Mouse (Mus musculus) adipocyte (in vitro differentiated cells): ENCODE results near the gene Gm26920.
A peak's percentile ranks its signal among the peaks of the same experiment; 100 is the strongest.
"Not testable (repeated sequence)": the region's sequence is repeated elsewhere in the genome, so short reads cannot be mapped to it uniquely, and the experiment has no call there.

Source experiments
- DNase-seq: peaks from one replicate; pipeline ENCODE4 v3.0.0-alpha.2; 2016; ENCODE audit warnings: low spot score

Gene Gm26920

DNA sequence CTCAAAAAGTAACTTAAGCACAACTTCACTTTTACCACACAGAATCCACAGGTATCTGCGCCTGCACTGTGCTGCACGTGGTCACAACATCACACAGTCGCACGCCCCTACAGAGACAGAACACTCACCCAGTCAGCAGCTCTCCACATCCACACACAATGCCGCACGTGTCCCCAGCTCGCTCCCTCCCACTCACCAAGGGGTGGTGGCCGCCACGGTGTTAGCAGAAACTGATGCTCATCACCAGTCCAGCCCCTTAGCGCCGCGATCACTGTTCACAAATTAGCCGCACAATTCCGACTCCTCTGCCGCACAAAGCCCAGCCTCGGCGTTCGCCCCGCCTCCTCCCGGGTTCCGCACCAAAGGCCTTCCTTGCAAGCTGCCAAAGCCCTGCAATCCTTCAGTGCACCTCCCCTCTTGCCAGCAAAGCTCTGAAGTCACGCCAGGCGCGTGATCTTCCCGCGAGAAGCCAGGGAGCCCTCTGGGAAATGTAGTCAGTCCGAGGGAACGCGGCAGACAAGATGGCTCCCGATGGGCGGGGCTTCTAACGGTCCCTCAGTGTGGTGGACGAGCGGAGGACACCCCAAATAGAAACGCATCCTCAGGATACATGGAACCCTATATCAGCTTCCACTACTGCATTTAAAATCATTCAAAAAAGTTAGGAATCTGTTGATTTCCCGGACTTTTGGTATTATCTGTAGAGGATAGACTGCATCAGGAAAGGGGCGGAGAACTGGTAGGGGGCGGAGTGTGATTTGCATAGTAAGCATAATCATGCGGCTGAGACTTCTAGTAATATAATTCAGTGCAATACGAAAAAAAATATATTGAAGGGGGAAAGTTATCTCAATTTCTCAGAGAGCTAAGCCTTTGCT is at the start of gene Gm26920, which contains the start of gene Zfp566:
Gene Gm26920, minus strand, starts transcription at position 319 of the 878 bp plus-strand sequence.
Gene Zfp566, minus strand, starts transcription at position 436 of the 878 bp plus-strand sequence.
- DNase-seq: peak; percentile 97

GRCm38 (mm10) chr7:30136826-30137225 is 46.6 kb upstream of the Gm26920 start:
- no peak for DNase-seq

- no peak for DNase-seq
These were observed 42.2 kb upstream of the Gm26920 start for GRCm38 (mm10) chr7:30132396-30132795.

GRCm38 (mm10) chr7:30129900-30130299 is 39.7 kb upstream of the Gm26920 start:
- no peak for DNase-seq

DNA sequence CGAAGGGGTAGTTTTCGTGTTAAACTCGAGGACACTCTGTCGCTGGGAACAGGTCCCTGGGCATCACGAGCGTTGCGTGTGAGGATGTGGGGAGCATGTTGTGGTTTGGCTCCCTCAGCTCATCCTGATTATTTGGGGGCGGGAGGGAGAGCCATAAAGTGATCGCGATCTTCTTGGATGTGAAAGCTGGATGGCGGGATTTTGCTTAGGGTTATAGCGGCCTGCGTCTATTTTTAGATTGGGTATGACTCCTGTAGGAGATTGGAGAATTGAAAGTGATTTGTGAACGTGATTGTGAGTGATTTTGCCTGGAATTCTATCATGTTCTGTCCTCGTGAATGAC is 31.9 kb upstream of the Gm26920 start:
- no peak for DNase-seq

DNA sequence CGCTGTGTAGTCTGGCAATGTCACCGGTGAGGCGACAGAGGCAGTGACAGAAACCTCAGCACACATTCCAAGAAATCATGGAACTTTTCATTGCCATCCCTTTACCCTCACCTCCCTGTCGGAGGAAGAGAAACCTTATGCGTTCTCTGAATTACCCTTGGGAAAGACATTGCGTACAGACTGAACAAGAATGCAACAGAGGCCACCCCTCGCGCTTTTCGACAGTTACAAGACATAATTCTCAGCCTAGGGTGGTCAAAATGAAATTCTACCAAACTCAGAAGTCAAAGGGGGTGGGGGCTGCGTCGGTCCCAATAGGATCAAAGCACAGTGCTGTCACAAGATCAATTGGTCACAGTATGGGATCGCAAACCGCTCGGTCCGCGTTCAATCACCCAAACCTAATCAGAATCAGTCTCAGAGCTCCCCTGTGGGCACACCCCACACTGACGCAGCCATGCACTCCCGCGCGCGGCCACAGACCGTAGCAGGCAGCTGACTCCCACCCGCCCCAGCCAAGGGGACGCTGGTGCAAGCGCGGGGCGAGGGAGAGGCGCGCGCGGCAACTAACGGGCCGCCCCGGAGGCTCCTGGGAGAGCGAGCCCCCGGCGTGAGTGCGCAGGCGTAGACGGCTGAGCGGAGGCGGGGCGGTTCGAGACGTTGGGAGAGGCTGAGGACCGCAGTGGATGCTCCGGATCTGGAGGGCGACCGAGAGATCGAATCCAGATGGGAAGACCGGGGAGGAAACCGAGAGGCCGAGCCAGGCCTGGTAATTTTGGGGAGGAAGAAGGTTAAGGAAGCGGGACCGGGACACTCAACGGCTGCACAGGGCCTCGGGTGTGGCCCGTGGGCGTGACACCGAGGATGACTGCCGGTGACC is 31.3 kb upstream of the Gm26920 start, which contains the start of gene Zfp382:
Gene Zfp382, plus strand, starts transcription at position 635 of the 880 bp plus-strand sequence.
- peak; percentile 71 for DNase-seq

GRCm38 (mm10) chr7:30117935-30118334 is 27.7 kb upstream of the Gm26920 start:
- not testable (repeated sequence) for DNase-seq

DNA sequence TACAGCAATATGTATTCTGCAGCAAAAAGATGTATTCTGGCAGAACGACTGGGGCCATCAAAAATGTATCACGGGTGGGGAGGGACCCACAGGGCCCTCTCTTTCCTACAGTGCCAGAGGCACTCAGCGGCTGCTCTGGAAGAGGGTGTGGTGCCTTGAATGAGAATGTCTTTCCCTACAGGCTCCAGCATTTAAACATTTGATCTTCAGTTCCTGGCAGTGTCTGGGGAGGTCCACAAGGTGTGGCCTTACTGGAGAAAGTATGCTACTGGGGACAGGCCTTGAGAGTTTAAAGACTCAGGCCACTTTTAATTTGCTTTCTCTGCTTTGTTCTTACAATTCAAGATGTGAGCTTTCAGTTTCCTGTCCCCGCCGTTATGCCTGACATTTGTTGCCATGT is 25.9 kb upstream of the Gm26920 start:
- no peak for DNase-seq

DNA sequence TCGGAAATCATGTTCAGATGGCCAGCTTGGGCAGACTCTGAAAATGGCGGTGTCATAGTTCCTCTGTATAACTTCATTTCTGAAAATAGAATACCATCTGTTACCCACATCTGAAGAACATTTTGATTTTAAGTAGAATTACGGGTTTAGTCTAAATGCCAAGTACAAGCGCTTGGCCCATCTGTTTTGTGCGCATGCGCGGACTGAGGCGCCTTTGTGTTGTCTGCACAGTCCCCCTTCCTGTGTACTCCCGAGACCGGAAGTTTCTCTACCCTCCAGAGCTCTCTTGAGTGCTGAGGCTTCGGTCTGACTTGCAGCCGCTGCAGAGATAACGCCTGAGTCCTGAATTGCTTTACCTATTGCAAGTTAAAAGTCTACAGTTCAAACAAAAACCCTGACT is 9.1 kb upstream of the Gm26920 start:
- no peak for DNase-seq

- DNase-seq: peak; percentile 15
These were observed 5.4 kb upstream of the Gm26920 start for GRCm38 (mm10) chr7:30095551-30096125.

DNA sequence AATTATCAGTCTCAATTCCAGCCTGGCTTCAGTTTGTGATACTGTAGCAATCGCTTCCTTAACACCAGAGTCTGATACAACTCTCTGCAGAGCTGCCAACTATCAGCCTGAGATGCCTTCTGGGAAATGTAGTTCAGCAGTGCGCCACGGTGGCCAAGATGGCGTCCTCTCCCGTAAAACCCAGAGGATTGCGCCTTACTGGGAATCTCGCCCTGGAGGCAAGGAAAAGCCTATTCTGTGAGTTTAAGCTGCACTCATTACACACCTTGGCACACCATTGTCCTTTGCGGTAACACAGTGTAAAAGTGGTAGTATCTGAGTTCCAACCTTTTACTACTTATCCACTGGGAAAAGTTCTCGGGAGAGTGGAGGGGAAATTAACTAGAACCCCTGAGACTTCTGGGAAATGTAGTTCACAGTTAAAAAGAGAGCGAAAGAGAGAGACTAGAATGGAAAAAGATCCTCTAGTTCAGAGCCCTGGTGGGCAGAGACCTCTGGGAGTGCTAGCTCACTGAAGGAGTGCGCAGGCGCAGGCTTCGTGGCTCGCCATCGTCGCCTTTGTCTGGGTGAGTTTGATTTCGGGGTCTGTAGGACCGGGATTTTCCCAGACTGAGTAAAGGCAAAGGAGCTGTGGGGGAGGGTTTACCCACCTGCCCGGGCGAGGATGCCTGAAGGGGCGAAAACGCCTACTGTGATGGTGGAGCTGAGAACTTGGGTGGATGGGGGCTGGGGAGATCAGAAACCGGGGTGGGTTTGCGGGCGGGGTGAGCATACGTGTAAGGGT is 4.6 kb upstream of the Gm26920 start, which contains the start of gene Zfp260:
Gene Zfp260, plus strand, starts transcription at position 132 of the 784 bp plus-strand sequence.
- DNase-seq: peak; percentile 91

DNA sequence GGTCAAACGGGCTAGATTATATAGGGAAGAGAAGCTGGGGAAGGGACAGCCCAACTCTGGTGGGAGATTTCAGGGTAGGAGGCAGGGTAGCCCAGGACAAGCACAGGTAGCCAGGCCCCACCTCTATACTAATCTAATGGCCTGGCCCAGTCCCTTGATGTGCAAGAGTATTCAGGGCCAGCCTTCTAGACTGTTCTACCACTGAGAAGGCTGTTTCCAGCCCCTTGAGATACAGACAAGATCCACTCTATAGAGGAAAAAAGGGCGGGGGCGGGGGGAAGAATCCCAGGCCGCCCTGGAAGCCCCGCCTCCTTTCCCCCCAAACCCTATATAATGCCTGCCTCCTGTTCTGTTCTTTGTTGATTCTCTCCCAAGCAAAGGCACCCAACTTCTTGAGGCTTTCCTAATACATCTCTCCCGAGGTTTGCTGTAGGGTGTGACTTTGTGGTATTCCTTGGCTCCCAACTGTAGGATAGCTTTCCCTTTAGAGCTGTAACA is 3.8 kb upstream of the Gm26920 start:
- DNase-seq: no peak

- DNase-seq: no peak
These were observed 2.5 kb upstream of the Gm26920 start for GRCm38 (mm10) chr7:30092666-30093065.

DNA sequence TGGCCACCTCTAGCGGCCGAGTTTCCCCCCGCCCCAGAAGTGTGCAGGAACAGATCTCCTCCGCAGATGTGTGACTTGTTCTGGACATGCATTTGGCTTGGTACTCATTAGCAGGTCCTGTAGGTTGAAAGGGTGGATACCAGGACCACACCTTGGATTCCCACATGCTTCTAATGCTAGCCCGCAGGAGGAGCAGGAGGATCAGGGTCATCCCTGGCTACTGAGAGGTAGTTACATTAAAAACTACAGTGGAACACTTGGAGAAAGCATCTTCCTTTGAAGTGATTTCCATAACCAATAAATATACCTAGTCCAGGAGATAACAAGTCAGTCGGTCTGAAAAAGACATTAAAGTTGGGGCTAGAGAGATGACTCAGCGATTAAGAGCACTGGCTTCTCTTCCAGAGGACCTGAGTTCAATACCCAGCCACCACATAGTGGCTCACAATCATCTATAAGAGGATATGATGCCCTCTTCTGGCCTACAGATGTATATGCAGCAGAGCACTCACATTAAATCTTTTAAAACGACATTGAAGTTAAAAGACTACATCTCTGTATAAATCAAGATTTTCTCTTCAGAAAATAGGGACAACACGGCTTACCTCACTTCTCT is 868 bp upstream of the Gm26920 start:
- peak; percentile 54 for DNase-seq

DNA sequence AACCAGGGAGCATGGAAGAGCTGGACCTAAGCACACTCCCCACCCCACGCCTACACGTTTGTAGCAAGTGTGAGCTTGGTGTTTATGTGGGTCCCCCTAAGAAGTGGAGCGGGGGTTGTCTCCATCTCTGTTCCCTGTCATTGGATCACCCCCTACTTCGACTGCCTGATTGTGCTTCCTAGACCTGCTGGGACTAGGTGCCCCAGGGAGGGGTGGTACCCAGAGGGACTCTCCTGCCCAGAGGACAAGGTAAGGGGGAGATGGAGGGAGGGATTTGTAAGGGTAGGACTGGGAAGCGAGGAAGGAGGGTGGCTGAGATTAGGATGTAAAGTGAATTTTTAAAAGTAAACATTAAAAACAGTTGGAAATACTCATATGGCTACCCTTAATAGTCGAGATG is 805 bp downstream of the Gm26920 start:
- no peak for DNase-seq

- peak; percentile 25 for DNase-seq
These were observed 3.7 kb downstream of the Gm26920 start for GRCm38 (mm10) chr7:30086524-30086923.

DNA sequence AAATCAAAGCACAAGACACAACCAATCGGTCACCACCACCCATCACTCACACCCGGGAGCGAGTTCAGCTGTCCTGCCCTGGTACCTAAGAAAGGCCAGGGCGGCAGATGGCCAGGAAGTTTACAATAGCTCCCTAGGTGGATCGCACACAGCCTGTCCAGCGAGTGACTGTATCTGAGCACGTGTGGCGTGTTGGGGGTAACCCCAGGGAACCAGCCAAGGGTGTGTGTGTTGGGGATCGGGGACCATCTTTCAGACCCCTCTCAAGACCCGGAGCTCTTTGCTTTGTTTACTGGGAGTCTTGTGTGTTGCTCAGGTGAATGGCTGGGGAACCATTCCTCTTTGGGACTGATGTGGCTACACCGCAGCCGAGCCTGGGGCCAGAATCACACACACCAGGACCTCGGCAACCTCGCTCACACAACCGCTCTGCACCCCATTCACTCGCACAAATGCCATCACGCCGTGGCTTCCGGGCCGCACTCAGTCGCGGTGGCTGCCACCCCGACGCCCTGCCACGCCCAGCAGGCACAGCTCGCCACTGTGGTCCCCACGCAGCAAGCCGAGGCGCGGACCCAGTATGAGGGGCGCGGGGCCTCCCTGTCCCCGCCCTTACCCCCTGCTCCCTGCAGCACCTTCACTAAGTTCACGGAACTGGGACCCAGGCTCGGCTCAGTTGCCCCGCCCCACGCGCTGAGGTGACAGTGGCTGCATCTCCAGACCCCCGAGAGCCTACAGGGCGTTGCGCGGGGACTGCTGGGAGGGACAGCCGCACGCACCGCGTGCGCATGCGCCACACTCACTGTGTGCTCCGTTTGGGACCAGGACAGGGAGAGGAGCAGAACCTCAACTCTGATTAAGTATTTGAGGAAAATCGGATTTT is 17.8 kb downstream of the Gm26920 start, which contains the start of gene Zfp82:
Gene Zfp82, minus strand, starts transcription at position 755 of the 883 bp plus-strand sequence.
- DNase-seq: peak; percentile 68

DNA sequence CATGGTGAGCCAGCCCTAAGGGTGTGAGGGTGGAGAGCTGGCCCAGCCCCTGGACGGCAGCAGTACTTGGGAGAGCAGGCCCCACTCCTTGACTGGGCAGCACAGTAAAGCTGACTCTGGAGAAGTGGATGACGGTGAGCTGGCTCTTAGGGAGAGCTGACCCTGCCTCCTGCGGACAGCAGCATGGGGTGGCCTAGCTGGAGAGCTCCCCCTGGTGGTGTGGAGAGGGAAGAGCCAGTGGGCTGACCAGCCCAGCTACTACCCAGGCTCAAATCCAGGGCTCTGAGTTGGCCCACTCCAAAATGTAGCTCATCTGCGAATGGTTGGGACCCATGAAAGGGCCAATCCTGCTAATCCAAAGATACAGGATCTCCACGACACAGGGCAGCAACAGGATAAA is 25.6 kb downstream of the Gm26920 start:
- no peak for DNase-seq

DNA sequence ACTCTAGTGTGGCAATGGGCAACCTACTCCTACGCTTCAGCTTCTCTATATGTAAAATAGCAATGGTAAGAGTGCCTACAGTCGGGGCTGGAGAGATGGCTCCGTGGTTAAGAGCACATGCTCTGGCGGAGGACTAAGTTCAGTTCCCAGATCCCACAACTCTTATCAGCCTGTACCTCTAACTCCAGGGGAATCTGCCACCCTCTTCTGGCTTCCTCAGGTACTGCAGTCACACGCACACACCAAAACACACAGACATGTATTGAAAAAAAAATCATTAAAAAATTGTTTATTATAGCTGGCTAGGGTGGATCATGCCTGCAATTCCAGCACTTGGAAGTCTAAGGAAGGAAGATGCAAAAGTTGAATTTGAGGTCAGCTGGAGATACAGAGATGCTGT is 27.7 kb downstream of the Gm26920 start:
- DNase-seq: no peak

GRCm38 (mm10) chr7:30060341-30060740 is 29.9 kb downstream of the Gm26920 start:
- no peak for DNase-seq
